Comparison of ENCODE assay signal across 11 mouse cellular contexts in the genomic region with DNA sequence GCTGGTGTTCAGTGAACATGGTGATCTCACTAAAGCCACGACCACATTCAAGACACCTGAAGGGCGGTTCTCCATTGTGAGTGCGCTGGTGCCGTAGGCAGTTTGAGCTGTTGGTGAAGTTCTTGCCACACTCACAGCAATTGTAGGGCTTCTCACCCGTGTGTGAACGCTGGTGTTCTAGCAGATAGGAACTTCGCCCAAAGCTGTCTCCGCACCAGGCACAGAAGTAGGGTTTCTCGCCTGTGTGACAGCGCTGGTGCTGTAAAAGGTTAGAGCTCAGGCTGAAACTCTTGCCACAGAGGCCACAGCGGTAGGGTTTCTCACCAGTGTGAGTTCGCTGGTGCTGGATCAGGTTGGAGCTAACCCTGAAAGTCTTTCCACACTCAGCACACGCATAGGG. TPM values are rescaled to one million over a fixed set of nuclear protein-coding genes. Genes with fewer than 3 reads are reported as not detected.
DNase-seq lines count a peak whose midpoint lies in the region; ATAC-seq and TF ChIP-seq lines count a peak whose summit lies in the region.
"Had no signal": no experiment of that assay in that cellular context is flagged by ENCODE, and none has a peak within 500 bp of the region (broad histone marks: within the 10 kb centered on the region; RNA-seq: fewer than 3 reads in every experiment).

No protein-coding gene starts in this region.

- H3K27me3 ChIP-seq in heart, adult 2 months (ENCODE audit: control insufficient read depth, insufficient read depth, low read length), result no peaks in the 10 kb centered on the region
- no peaks in the 10 kb centered on the region for H3K27me3 ChIP-seq in embryonic facial prominence, embryonic 14.5 days (replicated peaks; ENCODE audit: control insufficient read depth, insufficient read depth, low read length)
- H3K27me3 ChIP-seq: embryonic facial prominence, embryonic 15.5 days; Patski had no signal

- TF ChIP-seq EP300 in heart, adult 2 months (IDR thresholded peaks at IDR 0.05; ENCODE audit: insufficient read depth, low read depth, low read length), result no peak

- peaks cover 4% of the 10 kb centered on the region for H3K4me1 ChIP-seq in heart, adult 2 months (ENCODE audit: control insufficient read depth, insufficient read depth, low read length)
- peaks cover 3% of the 10 kb centered on the region; the same call in 1 of the 2 replicates for H3K4me1 ChIP-seq in embryonic facial prominence, embryonic 14.5 days (ENCODE audit: control insufficient read depth, insufficient read depth, low read length)

- 93% methylated on average over 13 of the region's 13 CpGs for WGBS in heart, adult 2 months
- WGBS in embryonic facial prominence, embryonic 14.5 days, result 97% methylated on average over 13 of the region's 13 CpGs
- WGBS in macrophage (ENCODE audit: missing documents), result 93% methylated on average over 13 of the region's 13 CpGs

- no peak for TF ChIP-seq CTCF in heart, adult 2 months (IDR thresholded peaks at IDR 0.05)

- TF ChIP-seq POLR2A in heart, adult 2 months (IDR thresholded peaks at IDR 0.05; ENCODE audit: insufficient read depth, low read depth, low read length), result no peak

- peak overlapping the region; percentile 69 for H3K4me2 ChIP-seq in embryonic facial prominence, embryonic 14.5 days (ENCODE audit: low read depth, low read length)

- H3K9ac ChIP-seq in heart, adult 2 months (ENCODE audit: low read depth, low read length), result no peak overlapping the region
- H3K9ac ChIP-seq in embryonic facial prominence, embryonic 14.5 days (ENCODE audit: low read depth, low read length), result no peak overlapping the region

- intact Hi-C loops in heart, adult 2 months (cut with DNase I), result loop anchor here (2.0 to 5.0 kb wide), 2 partner anchors 62 to 226 kb away; a partner anchor contains a TSS
- intact Hi-C loops in heart, postnatal 36 days (cut with DNase I), result no loop called here

- H3K36me3 ChIP-seq in heart, adult 2 months (ENCODE audit: control insufficient read depth, insufficient read depth, low read length), result no peaks in the 10 kb centered on the region
- H3K36me3 ChIP-seq in embryonic facial prominence, embryonic 14.5 days (ENCODE audit: control insufficient read depth, insufficient read depth, low read length), result peaks cover 20% of the 10 kb centered on the region
- peaks cover 23% of the 10 kb centered on the region; the same call in 1 of the 2 replicates for H3K36me3 ChIP-seq in macrophage (ENCODE audit: inconsistent target)

- ATAC-seq in embryonic facial prominence, embryonic 14.5 days (ENCODE audit: low read depth), result no peak

- H3K4me3 ChIP-seq in heart, adult 2 months, result no peak overlapping the region
- no peak overlapping the region for H3K4me3 ChIP-seq in embryonic facial prominence, embryonic 14.5 days (ENCODE audit: low read depth, low read length)
- H3K4me3 ChIP-seq in macrophage (ENCODE audit: inconsistent target), result no peak overlapping the region

- peak overlapping the region; percentile 100 for H3K27ac ChIP-seq in heart, adult 2 months
- H3K27ac ChIP-seq in embryonic facial prominence, embryonic 14.5 days (replicated peaks; ENCODE audit: low read depth, low read length), result no peak overlapping the region
- peak overlapping the region; percentile 99 for H3K27ac ChIP-seq in macrophage

- no peaks in the 10 kb centered on the region for H3K79me2 ChIP-seq in heart, adult 2 months (replicated peaks; ENCODE audit: control insufficient read depth, insufficient read depth, low read length)
- H3K79me2 ChIP-seq in macrophage (ENCODE audit: inconsistent target), result peaks cover 34% of the 10 kb centered on the region

- peak in 1 of 2 experiments; percentile 22 for DNase-seq in heart, adult 2 months
- DNase-seq in heart, postnatal 36 days, result no peak
- DNase-seq in CD4-positive helper T cell, adult 2 months (ENCODE audit: low read depth, low spot score), result peak; percentile 29
- DNase-seq in embryonic facial prominence, embryonic 14.5 days (ENCODE audit: low spot score), result no peak
- no peak for DNase-seq in thymus, postnatal 10 days (ENCODE audit: low spot score in 2 of 2)
- DNase-seq in urinary bladder, postnatal 25 days (ENCODE audit: low spot score), result no peak
- no peak for DNase-seq in embryo, embryonic 11 days

- H3K9me3 ChIP-seq in embryonic facial prominence, embryonic 14.5 days (ENCODE audit: control insufficient read depth, low read length), result no peaks in the 10 kb centered on the region
- H3K9me3 ChIP-seq: embryonic facial prominence, embryonic 15.5 days had no signal

RNA-seq across cellular contexts. Expression of a gene that starts 0.7 kb away (rescaled TPM):
- 1 to 10 TPM; 6.8 to 7.1 TPM for total RNA-seq in heart, adult 2 months (2021)
- 11.2 and 12.3 TPM in 2 replicates for polyA plus RNA-seq in heart, adult 2 months (2012; rRNA removed)
- total RNA-seq in heart, postnatal 36 days (2021), result 1 to 10 TPM; 7.4 to 8.4 TPM
- polyA plus RNA-seq in embryonic facial prominence, embryonic 14.5 days (2014; fragmentation: Nextera tagmentation; extraction: Ambion mirVana), result 12.4 and 13.9 TPM in 2 replicates
- 10 to 100 TPM; 19.0 to 66.6 (median 39.3) TPM for total RNA-seq in macrophage (2018; cell fraction: chromatin; rRNA removed)
- 10 to 100 TPM; 15.3 to 38.8 (median 25.4) TPM for total RNA-seq in macrophage (2018; cell fraction: cytosol; rRNA removed)
- 10 to 100 TPM; 28.7 to 71.0 (median 42.7) TPM for total RNA-seq in macrophage (2018; cell fraction: nucleus; rRNA removed)
- 10.9 to 18.5 TPM (median 17.7 TPM) in 3 replicates for polyA plus RNA-seq in macrophage (2018)

RNA-seq across cellular contexts. Expression of a gene that starts 1.4 kb away (rescaled TPM):
- 1 to 10 TPM; 3.2 to 3.6 TPM for total RNA-seq in heart, adult 2 months (2021)
- polyA plus RNA-seq in heart, adult 2 months (2012; rRNA removed), result 1.7 and 2.2 TPM in 2 replicates
- total RNA-seq in heart, postnatal 36 days (2021), result 1 to 10 TPM; 2.9 to 4.2 TPM
- 8.4 and 8.9 TPM in 2 replicates for polyA plus RNA-seq in embryonic facial prominence, embryonic 14.5 days (2014; fragmentation: Nextera tagmentation; extraction: Ambion mirVana)
- total RNA-seq in macrophage (2018; cell fraction: chromatin; rRNA removed), result 10 to 100 TPM in 12 of 26 experiments, 1 to 10 TPM in 14; 2.8 to 25.3 (median 9.7) TPM
- 10 to 100 TPM in 7 of 26 experiments, 1 to 10 TPM in 19; 3.1 to 12.8 (median 8.6) TPM for total RNA-seq in macrophage (2018; cell fraction: cytosol; rRNA removed)
- 10 to 100 TPM in 18 of 26 experiments, 1 to 10 TPM in 8; 3.7 to 35.3 (median 14.8) TPM for total RNA-seq in macrophage (2018; cell fraction: nucleus; rRNA removed)
- polyA plus RNA-seq in macrophage (2018), result 5.0 to 5.9 TPM (median 5.6 TPM) in 3 replicates

RNA-seq across cellular contexts. Expression of a gene that starts 10.2 kb away (rescaled TPM):
- total RNA-seq in heart, adult 2 months (2021), result 10 to 100 TPM; 14.3 to 20.1 TPM
- polyA plus RNA-seq in heart, adult 2 months (2012; rRNA removed), result 26.2 and 28.2 TPM in 2 replicates
- 10 to 100 TPM; 17.4 to 20.8 TPM for total RNA-seq in heart, postnatal 36 days (2021)
- polyA plus RNA-seq in embryonic facial prominence, embryonic 14.5 days (2014; fragmentation: Nextera tagmentation; extraction: Ambion mirVana), result 74.4 and 76.8 TPM in 2 replicates
- 10 to 100 TPM in 1 of 26 experiments, 1 to 10 TPM in 25; 1.5 to 11.5 (median 3.1) TPM for total RNA-seq in macrophage (2018; cell fraction: chromatin; rRNA removed)
- under 1 TPM in 23 of 26 experiments, not detected in 3; 0.10 to 0.45 (median 0.21) TPM for total RNA-seq in macrophage (2018; cell fraction: cytosol; rRNA removed)
- total RNA-seq in macrophage (2018; cell fraction: nucleus; rRNA removed), result 1 to 10 TPM in 22 of 26 experiments, under 1 TPM in 4; 0.63 to 5.9 (median 1.9) TPM
- 0.26 to 0.36 TPM (median 0.30 TPM) in 3 replicates for polyA plus RNA-seq in macrophage (2018)

RNA-seq across cellular contexts. Expression of a gene that starts 29.0 kb away (rescaled TPM):
- total RNA-seq in heart, adult 2 months (2021), result not detected
- 0.37 TPM in 1 of 2 replicates, not detected in the other for polyA plus RNA-seq in heart, adult 2 months (2012; rRNA removed)
- total RNA-seq in heart, postnatal 36 days (2021), result not detected
- polyA plus RNA-seq in embryonic facial prominence, embryonic 14.5 days (2014; fragmentation: Nextera tagmentation; extraction: Ambion mirVana), result not detected in 2 replicates
- total RNA-seq in macrophage (2018; cell fraction: chromatin; rRNA removed), result not detected
- not detected for total RNA-seq in macrophage (2018; cell fraction: cytosol; rRNA removed)
- total RNA-seq in macrophage (2018; cell fraction: nucleus; rRNA removed), result not detected
- polyA plus RNA-seq in macrophage (2018), result 0.52 TPM in 1 of 3 replicates, not detected in the others
- total RNA-seq: left cerebral cortex, adult 18-20 months had no signal
- polyA plus RNA-seq: embryonic facial prominence, embryonic 15.5 days had no signal

RNA-seq across cellular contexts. Expression of a gene that starts 30.2 kb away (rescaled TPM):
- total RNA-seq in heart, adult 2 months (2021), result 1,000 to 10,000 TPM; 2,428 to 3,099 TPM
- 4,809 and 7,642 TPM in 2 replicates for polyA plus RNA-seq in heart, adult 2 months (2012; rRNA removed)
- total RNA-seq in heart, postnatal 36 days (2021), result 1,000 to 10,000 TPM; 2,318 to 2,864 TPM
- 117 and 168 TPM in 2 replicates for polyA plus RNA-seq in embryonic facial prominence, embryonic 14.5 days (2014; fragmentation: Nextera tagmentation; extraction: Ambion mirVana)
- 1 to 10 TPM in 6 of 26 experiments, not detected in 20; 1.4 to 3.5 (median 2.8) TPM for total RNA-seq in macrophage (2018; cell fraction: chromatin; rRNA removed)
- 10 to 100 TPM in 3 of 26 experiments, 1 to 10 TPM in 21, under 1 TPM in 2; 0.89 to 15.9 (median 3.7) TPM for total RNA-seq in macrophage (2018; cell fraction: cytosol; rRNA removed)
- total RNA-seq in macrophage (2018; cell fraction: nucleus; rRNA removed), result 1 to 10 TPM in 13 of 26 experiments, not detected in 13; 1.9 to 6.5 (median 3.2) TPM
- polyA plus RNA-seq in macrophage (2018), result 1.2 to 2.2 TPM (median 1.7 TPM) in 3 replicates

Comparison
In these comparisons a context has a peak if more than half of its experiments do, and no peak if none do; other contexts are left out.
1. RNA of a gene that starts 10.2 kb away (polyA plus RNA-seq): 74.4 to 76.8 TPM in embryonic facial prominence, embryonic 14.5 days and 26.2 to 28.2 TPM in heart, adult 2 months; 0.26 to 0.36 TPM in macrophage; every median in the first group is over 10 times any median in the second.